Mouse (Mus musculus) induced T-regulatory cell, adult 2 months (primary cell): ENCODE results near the gene Gata1.
"Not testable (repeated sequence)": the region's sequence is repeated elsewhere in the genome, so short reads cannot be mapped to it uniquely, and the experiment has no call there.

Experiments used
- DNase-seq: peaks from one replicate; pipeline ENCODE4 v3.0.0-alpha.2; 2012; ENCODE audit warnings: low read depth

Gene Gata1

DNA sequence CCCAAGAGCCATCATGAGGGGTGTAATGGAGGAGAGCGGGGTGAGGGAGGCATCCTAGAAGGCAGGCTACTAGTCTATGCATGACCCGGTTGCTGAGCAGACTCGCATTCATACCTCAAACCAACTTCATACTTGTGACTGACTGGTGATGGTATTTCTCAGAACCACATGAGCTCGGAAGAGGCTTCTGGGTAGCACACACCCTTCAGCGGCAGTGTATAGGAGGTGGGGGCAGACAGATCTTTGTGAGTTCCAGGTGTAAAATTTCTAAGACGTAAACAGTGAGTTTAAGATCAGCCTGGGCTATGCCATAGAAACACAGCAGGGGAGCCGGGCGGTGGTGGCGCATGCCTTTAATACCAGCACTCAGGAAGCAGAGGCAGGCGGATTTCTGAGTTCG is at the start of gene Gata1:
TSS of gene Gata1 (minus strand) at position 180 of the 400 bp plus-strand sequence.
- DNase-seq: peak; percentile 20

DNA sequence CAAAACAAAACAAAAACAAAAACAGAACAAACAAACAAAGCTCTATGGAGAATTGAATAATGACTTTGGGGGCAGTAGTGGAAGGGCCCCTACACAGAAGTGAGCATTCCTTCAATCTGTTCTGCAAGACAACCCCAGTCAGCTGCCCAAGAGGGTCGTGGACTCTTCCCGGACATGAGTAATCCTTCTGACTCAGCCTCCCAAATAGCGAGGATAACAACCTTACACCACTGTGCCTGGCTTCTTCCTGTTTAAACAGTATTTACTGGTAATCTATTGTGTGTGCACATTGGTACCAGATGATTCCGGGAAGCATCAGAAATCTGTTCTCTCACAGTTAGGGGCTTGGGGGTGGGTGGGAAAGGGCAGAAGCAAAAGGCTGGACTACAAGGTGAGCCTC is 48.9 kb upstream of the Gata1 start:
- no peak for DNase-seq

DNA sequence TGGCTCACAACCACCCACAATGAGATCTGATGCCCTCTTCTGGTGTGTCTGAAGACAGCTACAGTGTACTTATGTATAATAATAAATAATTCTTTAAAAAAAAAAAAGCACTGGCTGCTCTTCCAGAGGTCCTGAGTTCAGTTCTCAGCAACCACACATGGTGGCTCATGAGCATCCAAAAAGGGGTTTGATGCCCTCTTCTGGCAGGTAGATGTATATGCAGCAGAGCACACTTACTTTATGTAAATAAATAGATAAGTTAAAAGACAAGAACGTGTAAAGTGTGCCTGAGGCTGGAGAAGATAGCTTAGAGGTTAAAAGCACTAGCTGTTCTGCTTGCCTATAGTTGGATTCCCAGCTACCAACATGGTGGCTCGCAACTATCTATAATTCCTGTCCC is 46.9 kb upstream of the Gata1 start:
- DNase-seq: peak; percentile 19

DNA sequence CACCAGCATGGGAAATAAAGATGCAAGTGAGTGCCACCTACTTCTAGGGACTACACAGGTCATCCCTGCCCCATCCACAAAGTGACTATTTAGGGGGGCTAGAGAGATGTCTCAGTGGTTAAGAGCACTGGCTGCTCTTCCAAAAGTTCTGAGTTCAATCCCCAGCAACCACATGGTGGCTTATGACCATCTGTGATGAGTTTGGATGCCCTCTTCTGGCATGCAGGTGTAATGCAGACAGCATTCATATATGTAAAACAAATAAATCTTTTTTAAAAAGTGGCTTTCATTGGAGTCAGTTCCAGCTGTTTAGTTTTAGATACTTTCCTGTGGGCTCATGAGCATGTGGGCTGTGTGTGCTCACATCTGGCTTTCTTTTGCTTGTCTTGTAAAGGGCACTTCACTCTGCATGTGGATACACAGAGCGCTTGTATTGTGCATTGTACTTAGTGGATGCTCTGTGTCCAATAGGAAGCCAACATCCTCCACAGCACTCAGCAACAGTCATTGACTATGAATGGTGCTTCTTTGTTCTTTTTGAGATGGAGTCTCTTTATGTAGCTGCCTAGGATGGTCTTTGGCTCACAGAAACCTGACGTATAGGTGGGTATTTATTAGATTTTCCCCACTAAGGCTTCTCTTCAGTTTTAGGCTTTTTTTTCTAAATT is 42.4 kb upstream of the Gata1 start:
- peak; percentile 44 for DNase-seq

DNA sequence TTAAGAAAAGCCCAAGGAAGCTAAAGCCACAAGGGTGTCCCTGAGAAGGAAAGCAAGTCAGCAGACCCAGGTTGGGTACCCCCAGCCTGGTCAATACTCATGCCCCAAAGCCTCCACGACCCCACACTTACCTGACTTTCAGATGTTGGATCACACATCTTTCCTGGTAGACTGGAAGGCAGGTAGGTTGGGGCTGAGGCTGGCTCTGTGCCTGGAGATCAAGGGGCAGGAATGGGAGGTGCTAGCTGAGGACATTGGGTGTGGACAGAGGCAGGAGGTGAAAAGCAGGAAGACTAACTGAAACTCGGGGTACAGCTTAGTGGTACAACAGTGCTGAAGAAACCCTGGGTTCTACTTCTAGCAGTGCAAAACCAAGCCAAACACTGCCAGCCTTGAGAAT is 40.4 kb upstream of the Gata1 start, which contains the start of gene Glod5:
TSS of gene Glod5 (minus strand) at position 207 of the 400 bp plus-strand sequence.
- DNase-seq: no peak

DNA sequence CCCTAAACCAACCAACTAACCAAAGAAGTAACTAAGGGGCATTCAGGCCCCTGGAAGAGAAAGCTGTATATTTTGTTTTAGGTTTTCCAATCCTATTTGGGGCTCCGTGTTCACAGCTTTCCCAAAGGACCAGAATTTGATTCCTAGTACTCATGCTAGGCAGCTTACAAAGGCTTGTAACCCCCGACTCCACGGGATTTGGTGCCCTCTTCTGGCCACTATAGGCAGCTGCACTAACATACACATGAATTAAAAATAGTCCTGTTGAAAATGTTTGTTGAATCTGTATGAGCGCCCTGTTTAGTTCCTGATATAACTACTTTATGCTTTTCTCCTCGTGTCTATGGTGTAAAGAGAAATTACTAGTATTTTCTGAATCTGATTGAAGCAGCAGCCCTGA is 39.3 kb upstream of the Gata1 start:
- DNase-seq: peak; percentile 71

DNA sequence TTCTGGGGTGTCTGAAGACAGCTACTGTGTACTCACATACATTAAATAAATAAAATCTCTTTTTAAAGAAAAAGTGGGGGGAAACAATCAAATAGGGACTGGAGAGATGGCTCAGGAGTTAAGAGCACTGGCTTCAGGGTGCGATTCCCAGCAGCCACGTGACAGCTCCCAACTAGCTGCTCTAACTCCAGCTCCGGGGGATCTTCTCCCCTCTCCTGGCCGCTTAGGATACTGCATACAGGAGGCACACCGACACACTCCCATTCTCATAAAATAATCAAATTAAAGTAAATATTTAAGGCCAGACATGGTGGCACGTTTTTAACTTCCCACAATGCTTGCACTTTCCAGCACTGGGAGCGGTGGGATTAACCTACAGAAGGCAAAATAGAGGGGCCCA is 37.8 kb upstream of the Gata1 start:
- not testable (repeated sequence) for DNase-seq

DNA sequence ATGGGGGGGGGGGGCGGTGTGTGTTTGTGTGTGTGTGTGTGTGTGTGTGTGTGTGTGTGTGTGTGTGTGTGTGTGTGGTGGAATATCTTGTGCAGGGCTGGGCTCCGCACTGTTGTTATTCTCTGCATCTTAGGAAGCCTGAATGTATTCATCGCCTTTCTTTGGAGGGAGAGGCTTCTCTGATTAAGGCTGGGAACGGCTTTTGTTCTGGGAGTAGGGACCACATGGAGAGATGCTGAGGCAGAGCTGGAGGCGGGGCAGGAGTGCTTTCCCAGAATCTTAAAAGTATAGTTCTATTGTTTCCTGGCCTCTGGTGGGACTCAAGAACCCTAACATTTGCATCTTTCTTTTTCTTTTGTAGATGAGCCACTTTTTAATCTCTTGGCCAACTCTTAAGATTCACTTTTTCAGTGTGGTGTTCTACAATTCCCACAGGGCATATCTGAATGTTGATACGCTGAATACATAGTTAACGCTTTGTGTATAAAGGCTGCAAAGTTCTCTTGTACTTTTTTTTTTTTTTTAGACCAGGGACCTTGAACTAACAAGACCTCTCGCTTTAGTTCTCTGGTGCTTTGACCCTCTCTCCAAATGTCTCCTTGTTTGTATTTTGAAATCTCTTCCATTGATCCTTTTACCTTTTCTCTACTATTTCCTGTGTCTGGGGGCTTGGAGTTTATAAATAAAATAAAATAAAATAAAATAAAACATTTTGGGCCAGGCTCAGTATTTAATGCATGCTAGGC is 35.9 kb upstream of the Gata1 start:
- no peak for DNase-seq

DNA sequence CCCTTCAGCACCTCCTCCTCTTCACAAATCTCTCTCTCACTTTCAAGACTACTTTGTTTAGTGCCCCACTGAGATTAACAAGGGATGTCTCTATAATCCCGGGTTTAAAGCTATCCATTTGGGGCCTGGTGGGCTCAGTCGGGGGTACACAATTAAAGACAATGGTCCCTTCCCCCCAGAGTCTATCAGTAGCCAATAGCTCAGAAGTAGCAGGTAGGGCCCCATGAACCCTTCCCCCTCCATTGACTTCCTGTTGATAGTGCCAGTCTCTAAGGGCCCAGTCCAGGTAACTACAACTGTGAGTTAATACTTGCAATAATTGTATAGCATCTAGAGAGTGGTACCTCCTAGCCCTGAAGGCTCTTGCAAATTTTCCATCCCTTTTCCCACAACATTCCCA is 35.3 kb upstream of the Gata1 start:
- DNase-seq: no peak

DNA sequence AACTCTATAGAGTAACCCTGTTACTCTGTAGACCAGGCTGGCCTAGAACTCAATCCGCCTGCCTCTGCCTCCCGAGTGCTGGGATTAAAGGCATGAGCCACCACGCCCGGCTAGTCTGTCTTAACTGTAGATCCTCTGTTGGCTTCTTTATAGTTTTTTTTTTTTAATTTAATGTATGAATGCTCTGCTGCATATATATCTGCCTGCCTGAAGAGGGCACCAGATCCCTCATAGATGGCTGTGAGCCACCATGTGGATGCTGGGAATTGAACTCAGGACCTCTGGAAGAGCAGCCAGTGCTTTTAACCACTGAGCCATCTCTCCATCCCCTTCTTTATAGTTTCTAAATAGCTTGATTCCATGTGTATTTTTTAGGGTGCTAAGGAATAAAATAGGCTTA is 31.5 kb upstream of the Gata1 start:
- DNase-seq: not testable (repeated sequence)

DNA sequence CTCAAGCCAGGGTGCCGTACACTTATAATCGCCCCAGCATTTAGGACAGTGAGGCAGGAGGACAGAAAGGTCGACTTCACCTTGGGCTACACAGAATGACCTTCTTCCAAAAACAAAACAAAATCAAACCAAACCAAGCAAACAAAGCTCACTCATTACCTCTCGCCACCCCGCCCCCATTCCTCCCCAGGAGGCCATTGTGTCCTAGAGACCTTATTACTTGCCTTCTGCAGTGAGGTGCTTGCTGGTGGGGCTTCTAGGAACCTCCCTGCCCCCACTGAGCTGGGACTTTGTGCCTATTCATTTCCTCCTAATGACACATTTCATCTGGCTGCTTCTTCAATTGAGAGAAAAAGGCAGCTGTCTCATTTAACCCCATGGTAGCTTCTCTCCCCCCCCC is 30.7 kb upstream of the Gata1 start:
- no peak for DNase-seq

DNA sequence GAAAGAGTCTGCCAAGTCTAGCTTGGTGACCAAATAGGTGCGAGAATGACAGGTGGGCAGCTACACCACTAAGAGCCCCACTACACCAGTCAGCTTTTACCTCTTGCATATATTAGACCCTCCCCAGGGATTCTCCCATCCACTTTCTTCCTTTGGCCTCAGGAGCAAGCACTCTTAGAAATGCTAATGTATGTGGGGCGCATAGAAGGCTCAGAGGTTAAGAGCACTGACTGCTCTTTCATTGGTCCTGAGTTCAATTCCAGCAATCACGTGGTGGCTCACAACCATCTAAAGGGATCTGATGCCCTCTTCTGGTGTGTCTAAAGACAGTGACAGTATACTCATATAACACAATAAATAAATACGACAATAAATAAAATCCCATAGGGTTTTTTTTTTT is 25.1 kb upstream of the Gata1 start:
- DNase-seq: no peak

DNA sequence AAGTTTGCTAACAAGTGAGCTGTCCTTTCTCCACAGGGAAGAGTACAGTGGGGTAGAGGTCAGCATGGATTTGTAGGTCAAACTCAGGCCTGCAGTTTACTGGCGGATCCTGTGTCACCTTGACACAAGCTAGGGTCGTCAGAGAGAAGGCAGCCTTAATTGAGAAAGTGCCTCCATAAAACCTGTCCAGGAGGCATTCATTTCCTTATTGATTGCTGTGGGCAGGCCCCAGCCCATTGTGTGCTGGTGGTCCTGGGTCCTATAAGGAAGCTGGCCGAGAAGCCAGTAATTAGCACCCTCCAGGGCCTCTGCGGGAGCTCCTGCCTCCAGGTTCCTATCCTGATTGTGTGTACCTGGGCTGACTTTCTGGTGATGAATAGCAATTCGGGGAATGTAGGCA is 24.1 kb upstream of the Gata1 start:
- no peak for DNase-seq

DNA sequence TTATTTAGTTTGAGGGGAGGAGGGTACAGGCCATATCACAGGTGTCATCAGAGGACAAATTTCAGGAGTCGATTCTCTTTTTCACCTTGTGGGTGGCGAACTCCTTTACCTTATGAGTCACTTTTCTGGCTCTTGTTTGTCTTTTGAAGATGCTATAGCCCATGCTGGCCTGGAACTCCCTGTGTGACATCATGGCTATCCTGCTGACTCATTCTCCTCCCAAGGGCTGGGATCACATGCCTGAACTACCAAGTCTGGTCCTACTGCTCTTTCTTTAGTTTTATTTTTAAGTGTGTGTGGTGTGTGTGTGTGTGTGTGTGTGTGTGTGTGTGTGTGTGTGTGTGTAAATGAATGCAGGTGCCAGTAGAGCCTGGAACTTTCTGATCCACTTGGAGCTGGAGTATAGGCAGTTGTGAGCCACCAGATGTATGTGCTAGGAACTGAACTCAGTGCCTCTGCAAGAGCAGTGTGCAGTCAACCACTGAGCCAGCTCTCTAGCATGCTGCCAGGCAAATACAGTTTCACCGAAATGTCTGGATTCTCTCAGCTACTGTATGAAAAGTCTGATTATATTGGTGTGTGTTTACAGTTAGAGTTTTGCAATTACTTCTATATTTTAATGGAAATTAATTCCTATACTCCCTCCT is 22.8 kb upstream of the Gata1 start:
- DNase-seq: no peak

DNA sequence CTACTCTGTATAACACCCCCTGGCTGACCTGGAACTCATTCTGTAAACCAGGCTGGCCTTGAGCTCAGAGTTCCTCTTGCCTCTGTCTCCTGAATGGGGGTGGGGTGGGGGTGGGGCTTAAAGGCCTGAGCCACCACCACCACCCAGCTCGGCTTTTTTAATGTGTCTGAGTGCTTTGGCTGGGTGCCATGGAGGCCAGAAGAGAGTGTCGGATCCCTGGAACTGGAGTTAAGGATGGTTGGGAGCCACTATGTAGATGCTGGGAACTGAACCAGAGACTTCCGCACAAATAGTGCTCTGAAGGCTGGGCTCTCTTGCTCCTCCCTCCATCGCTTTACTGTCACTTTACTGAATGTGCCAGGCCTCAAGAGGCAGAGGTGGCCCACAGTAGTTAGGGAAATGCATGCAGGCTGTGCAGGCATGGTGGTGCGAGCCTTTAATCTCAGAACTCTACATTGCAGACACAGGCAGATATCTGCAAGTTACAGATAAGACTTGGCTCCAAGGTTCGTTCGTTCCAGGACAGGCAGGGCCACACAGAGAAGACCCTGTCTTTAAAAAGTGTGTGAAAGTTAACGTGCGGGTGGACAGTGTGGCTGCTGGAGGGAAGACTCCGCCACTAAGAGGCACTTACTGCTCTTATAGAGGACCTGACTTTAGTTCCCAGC is 15.3 kb upstream of the Gata1 start:
- DNase-seq: no peak

DNA sequence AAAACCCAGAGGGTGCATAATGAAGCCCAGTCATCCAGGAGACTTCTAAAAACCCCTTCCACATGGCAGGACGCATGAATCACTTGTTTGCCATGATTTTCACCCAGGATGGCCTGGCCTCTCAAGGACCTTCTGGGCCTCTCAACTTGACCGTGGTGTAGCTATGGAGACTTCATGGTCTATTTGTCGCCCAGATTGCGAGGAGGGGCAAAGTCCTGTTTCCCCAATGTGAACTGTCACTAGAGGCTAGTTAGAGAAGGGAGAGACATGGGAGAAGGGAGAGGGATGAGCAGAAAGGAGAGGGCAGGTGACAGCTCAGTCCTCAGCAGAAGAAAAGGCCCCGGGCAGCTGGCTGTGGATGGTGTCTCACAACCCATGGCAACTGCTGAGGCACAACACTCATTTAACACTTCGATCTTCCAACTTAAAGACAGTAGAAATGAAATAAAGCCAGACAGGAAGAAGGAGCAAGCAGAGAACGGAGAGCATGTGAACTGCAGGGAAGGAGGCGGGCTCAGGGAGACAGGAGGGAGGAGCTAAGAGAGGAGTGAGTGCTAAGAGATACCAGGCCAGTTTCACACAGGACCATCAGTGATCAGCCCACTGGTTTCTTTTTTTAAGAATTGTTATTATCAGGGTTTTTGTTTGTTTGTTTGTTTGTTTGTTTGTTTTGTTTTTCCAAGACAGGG is 14.7 kb upstream of the Gata1 start:
- no peak for DNase-seq

DNA sequence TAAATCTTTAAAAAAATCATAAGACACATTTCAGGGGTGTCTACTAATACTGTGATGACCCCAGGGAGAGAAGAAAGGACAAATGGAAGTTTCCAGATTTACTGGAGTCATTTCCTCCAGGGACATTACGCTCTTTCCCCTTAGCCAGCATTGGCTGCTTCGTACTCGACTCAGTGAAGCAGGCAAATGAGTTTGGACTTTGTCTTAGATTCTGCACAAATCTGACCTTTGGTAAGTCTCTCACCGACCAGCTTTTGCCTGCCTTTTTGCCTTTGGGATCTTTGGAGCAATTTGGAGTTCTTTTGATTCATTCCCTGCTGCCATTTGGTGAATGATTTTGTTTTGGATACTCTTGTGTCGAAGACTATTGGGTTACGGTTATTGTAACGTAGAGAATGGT is 3.5 kb upstream of the Gata1 start:
- no peak for DNase-seq

DNA sequence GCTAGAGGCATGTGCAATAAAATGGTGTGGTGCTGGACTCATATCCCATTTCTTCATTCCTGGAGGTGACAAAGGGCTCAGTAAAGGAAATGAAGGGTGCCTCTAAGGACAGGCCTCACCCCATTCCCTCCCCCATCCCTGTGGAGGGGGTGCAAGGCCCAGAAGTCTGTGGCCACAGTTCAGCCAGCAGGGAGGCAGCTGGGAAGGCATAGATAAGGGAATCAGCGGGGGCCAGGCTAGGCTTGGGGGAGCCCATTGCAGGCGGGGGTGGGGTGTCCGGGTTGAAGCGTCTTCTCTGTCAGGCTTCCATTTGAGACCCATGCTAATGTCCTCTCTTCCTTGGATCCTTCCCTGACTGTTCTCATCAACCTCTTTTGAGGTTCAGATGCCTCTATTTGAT is 6.6 kb downstream of the Gata1 start:
- DNase-seq: no peak

DNA sequence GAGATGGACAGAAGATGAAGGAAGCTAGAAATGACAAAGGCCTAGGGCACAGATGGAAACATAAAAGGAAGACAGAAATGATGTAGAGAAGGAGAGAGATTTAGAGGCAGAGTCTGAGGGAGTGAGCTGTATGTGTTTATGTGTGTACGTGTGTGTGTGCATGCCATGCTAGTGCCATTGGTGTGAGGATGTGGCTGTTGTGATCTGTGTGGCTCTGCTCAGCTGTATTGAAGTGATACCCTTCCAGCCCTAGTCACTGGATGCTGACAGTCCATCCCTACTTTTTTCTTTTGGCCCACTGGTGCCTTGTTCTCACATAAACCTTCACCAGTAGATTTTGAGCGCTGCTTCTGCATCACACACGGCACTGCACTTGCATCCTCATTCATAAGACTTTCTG is 9.0 kb downstream of the Gata1 start:
- DNase-seq: no peak

DNA sequence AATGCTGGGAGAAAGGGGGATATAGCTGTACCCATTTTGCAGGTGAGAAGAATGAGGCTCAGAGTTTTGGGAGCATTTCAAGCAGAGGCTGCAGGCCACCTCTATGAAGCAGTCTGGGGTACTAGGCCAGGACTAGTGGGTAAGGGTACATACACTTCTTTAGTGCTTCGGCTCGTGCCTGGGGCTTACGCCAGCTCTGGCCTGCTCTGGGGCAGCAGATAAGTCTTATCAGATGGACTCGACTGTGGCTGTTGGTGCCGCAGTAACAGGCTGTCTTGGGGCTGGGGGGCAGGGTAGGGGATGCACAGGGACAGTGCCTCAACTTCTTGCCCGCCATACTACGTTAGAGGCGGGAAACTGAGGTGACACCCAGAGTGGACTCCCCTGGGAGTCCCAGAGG is 9.6 kb downstream of the Gata1 start:
- no peak for DNase-seq

DNA sequence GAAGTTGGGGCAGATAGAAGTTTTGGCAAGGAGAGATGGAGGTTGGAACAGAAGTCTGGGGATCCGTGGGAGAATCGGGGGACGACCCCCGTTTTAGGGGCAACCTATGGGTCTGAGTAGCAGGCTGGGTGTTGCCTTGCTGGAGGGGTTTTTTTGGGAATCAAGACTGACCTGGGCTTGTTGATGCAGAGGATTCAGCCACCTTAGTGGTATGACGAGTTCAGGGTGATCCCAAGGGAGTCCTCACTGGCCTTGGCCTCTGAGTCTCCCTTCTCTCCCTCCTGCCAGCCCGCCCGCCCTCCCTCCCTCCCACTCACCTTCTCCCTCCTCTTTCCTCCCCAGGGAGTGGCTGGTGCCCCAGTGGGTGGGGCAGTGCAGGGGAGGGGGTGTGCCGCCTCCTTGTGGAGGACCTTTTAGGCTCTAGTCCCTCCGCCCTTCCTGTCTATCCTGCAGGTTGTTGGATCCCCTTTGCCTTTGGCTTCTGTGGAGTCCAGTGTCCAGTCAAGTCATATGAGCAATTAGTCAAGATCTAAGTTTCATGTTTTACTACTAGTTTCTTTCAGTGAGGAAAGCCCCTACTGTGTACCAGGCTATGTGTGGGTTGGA is 10.2 kb downstream of the Gata1 start:
- DNase-seq: no peak

DNA sequence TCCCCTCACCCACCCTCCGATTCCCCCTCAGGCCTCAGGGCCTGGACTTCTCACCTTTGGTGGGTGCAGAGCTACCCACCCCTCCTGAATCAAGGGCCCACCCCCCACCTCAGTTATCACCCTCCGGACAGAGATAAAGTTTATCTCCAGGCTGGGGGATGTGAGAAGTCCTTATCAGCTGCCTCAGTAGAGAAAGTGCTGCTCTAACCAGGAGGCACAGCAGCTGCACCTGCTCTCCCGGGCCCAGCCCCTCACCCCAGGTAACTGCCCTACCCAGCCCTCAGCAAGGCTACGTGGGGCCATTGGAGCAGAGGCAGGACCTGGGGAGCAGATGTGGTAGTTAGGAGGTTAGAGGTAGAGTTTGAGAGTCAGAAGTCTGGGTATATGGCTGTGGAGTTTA is 11.7 kb downstream of the Gata1 start:
- DNase-seq: no peak
